Mouse (Mus musculus): ENCODE measurements around the gene Gm44973. TPM values are rescaled to one million over a fixed set of nuclear protein-coding genes. Genes with fewer than 3 reads are reported as not detected.

Gm44973 gene
- 1 to 10 TPM; 6.1 to 8.1 TPM for polyA plus RNA-seq (2017; shearing (Covaris generic))

DNA sequence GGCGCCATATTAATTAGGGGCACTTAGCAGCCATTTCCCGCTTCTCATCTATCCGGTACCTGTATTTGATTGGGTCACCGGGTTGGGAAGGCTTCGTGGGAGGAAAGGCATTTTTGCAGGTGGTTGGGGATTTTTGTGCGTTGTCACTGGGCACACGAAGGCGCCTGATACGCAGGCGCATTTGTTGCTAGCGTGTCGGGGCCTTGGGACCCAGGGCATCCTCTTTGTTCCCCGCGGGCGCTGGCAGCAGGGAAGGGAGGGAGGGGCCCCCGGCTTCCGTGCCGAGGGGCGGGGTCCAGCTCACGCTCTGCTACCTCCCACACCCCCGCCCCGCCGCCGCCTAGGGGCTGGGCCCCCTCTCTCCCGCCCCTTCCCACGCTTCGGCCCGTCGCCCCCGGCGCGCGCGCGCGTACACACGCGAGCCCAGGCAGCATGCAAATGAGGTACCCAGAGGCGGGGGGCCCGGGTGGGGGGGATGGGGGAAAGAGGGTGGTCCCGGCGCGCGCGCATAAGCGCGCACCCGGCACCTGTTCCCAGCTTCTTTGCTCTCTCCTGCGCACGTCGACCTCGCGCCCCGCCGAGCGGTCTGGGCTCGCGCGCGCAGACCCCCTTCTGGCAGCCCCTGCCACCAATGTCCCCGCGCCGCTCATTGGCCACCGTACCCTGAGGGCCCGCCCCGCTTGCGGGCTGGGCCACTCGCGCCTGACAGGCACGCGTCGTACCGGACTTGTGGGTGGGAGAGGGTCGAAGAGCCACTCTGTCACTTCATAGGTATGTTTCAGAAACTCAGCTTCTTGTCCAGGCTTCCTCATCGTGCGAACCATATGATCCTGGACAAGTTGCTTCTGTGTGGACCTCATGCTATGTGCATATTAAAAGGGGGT lies at the start of gene Gm44973:
Gene Gm44973 (plus strand): TSS at position 379 of the 884 bp plus-strand sequence.

DNA sequence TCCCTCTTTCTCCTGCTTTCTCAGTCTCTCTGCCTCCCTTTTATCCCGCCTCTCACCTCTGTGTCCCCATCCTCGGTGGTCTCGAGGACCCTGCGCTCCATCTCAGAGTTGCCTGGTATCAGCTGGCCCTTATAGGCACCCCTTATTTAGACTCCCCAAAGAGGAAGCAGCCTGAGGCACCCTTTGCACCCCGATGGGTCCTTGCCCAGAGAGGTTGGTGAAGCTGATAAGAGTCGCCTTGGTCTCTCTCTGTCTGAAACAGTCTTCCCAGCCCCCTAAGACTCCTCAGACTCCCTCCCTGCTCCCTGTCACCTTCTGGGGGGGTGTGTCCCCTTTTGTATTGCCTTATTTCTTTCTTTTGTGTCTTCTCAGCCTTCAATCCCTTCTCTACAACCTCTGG lies 44.2 kb upstream of the Gm44973 start, which contains the start of gene Sbk3:
Gene Sbk3 (minus strand): TSS at position 101 of the 400 bp plus-strand sequence.

GRCm38 (mm10) chr7:4996003-4996895 lies 19.0 kb upstream of the Gm44973 start, which contains the start of gene Zfp579:
Gene Zfp579, minus strand, starts transcription at chr7:4996158.

DNA sequence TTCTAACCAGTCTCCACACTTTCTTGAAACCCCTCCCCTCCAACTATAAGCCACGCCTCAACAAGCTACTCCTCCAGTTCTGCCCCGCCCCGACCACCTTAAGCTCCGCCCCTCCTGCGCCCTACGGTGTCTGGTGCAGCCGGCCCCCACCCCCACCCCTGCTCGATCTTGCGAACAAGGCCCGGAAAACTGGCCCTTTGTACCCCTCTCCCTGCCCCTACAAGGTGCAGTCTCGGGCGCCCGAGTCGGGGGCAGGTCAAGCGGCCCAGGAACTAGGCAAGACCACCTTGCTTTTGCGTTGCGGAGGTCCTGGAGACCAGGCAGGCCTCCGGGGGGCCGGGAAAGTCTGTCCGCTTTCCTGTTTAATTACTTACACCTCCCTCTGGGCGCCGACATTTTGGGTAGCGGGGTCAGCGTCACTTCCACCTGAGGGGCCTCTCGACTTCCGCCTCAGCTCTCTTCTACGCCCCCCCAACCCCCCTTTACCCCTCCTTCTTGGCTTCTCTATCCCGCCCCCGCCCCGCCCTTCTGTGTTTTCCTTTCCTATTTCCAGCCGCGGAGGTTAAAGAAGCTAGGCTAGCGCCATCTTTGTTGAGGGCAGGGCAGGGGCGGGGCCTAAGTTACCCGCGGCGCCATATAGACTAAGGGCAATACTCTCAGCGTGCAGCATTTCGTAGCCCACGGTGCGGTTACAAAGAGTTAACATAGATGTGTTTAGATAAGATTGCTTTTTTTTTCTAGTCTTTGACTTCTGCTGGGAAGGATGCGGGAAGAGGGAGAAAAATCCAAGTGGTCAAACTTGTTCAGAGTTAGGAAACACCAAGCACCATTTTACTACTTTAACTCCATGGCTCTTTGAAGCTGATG lies 812 bp upstream of the Gm44973 start, which contains the start of the genes Zfp524 and Fiz1:
Gene Zfp524 (plus strand): TSS at position 165 of the 867 bp plus-strand sequence.
Gene Fiz1 (minus strand): TSS at position 447 of the 867 bp plus-strand sequence.

GRCm38 (mm10) chr7:5020000-5020681 lies 4.8 kb downstream of the Gm44973 start, which contains the start of the genes Zfp865 and Ccdc106:
Gene Zfp865, plus strand, starts transcription at chr7:5020376.
Gene Ccdc106, plus strand, starts transcription at chr7:5020553.

DNA sequence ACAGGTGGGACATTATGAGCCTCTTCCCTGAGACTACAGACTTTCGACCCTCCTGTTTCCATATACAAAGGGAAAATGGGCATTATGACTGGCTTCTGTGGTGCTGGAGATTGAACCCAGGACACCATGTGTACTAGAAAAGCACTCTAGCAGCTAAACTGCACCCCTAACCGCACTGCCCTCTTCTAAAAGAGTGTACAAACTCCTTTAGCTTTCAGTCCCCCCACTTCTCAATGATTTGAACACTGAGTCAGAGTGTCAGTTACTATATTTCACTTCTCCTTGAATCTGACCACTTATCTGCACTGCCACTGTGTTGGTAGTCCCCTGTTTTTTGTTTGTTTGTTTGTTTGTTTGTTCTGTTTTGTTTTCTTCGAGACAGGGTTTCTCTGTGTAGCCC lies 18.5 kb downstream of the Gm44973 start, which contains the start of gene 4632433K11Rik:
Gene 4632433K11Rik (plus strand): TSS at position 301 of the 400 bp plus-strand sequence.

DNA sequence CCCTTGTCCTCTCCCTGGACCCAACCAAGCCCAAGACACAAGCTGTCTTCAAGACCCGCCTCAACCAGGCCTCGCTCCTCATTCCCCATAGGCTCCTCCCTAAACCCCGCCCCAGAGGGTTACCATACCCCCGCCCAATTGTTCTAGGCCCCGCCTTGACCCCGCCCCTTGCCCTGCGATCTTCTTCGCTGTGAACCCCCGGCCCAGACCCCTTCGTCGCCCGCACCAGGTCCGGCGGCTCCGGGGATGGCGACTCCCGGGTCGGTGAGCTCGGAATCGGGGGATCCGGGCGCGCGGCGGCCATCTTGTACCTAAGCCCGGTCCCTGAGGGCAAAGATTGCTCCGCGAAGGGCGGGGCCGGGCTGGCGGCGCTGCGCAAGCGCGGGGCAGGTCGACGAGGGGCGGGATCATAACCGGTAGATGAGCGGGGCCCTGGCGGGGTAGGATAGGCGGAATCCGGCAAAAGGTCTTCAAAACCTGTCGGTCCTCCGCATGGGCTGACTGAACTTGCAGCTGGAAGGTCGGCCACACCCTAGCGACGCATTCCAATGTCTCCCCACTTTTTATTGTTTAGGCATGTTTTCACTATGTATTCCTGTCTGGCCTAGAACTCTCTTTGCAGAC lies 22.9 kb downstream of the Gm44973 start, which contains the start of gene Zfp784:
Gene Zfp784 (minus strand): TSS at position 338 of the 624 bp plus-strand sequence.

GRCm38 (mm10) chr7:5051193-5052192 lies 36.2 kb downstream of the Gm44973 start, which contains the start of gene Zfp580:
Gene Zfp580, plus strand, starts transcription at chr7:5051538.

GRCm38 (mm10) chr7:5061774-5062359 lies 46.6 kb downstream of the Gm44973 start, which contains the start of gene U2af2:
Gene U2af2, plus strand, starts transcription at chr7:5062143.

GRCm38 (mm10) chr7:5080010-5080751 lies 64.9 kb downstream of the Gm44973 start, which contains the start of gene Epn1:
Gene Epn1, plus strand, starts transcription at chr7:5080235.

Other genes with a start within 250 kb of the Gm44973 start
- gene Fam71e2, start 244.2 kb upstream of the Gm44973 start, polyA plus RNA-seq (2017; shearing (Covaris generic)) = not detected
- gene Il11, start 232.6 kb upstream of the Gm44973 start, polyA plus RNA-seq (2017; shearing (Covaris generic)) = under 1 TPM; 0.18 to 0.23 TPM
- gene Tmem190, start 232.6 kb upstream of the Gm44973 start, polyA plus RNA-seq (2017; shearing (Covaris generic)) = 1 to 10 TPM in 1 of 2 experiments, under 1 TPM in 1; 0.37 to 1.1 TPM
- gene Tmem238, start 225.8 kb upstream of the Gm44973 start, polyA plus RNA-seq (2017; shearing (Covaris generic)) = 10 to 100 TPM; 11.1 to 18.2 TPM
- 100 to 1,000 TPM; 268 to 278 TPM for gene Rpl28, start 222.6 kb upstream of the Gm44973 start, polyA plus RNA-seq (2017; shearing (Covaris generic))
- gene Ube2s, start 202.9 kb upstream of the Gm44973 start, polyA plus RNA-seq (2017; shearing (Covaris generic)) = 100 to 1,000 TPM in 1 of 2 experiments, 10 to 100 TPM in 1; 99.5 to 166 TPM
- gene Shisa7, start 170.8 kb upstream of the Gm44973 start, polyA plus RNA-seq (2017; shearing (Covaris generic)) = not detected
- gene Isoc2b, start 145.2 kb upstream of the Gm44973 start, polyA plus RNA-seq (2017; shearing (Covaris generic)) = 10 to 100 TPM; 23.8 to 37.5 TPM
- gene Isoc2a, start 138.3 kb upstream of the Gm44973 start, polyA plus RNA-seq (2017; shearing (Covaris generic)) = 1 to 10 TPM in 1 of 2 experiments, under 1 TPM in 1; 0.75 to 1.2 TPM
- gene Gm36210, start 109.0 kb upstream of the Gm44973 start, polyA plus RNA-seq (2017; shearing (Covaris generic)) = under 1 TPM in 1 of 2 experiments, not detected in 1; 0.12 TPM
- 1 to 10 TPM; 2.0 to 2.2 TPM for gene Zfp628, start 100.3 kb upstream of the Gm44973 start, polyA plus RNA-seq (2017; shearing (Covaris generic))
- under 1 TPM; 0.27 to 0.86 TPM for gene Nat14, start 93.5 kb upstream of the Gm44973 start, polyA plus RNA-seq (2017; shearing (Covaris generic))
- gene Ssc5d, start 89.7 kb upstream of the Gm44973 start, polyA plus RNA-seq (2017; shearing (Covaris generic)) = under 1 TPM; 0.27 to 0.40 TPM
- gene Sbk2, start 51.1 kb upstream of the Gm44973 start, polyA plus RNA-seq (2017; shearing (Covaris generic)) = under 1 TPM in 1 of 2 experiments, not detected in 1; 0.51 TPM
- under 1 TPM in 1 of 2 experiments, not detected in 1; 0.26 TPM for gene Sbk3, start 44.3 kb upstream of the Gm44973 start, polyA plus RNA-seq (2017; shearing (Covaris generic))
- 10 to 100 TPM; 20.6 to 23.4 TPM for gene Zfp579, start 19.3 kb upstream of the Gm44973 start, polyA plus RNA-seq (2017; shearing (Covaris generic))
- 10 to 100 TPM; 31.2 to 51.7 TPM for gene Zfp524, start 1.1 kb upstream of the Gm44973 start, polyA plus RNA-seq (2017; shearing (Covaris generic))
- gene Fiz1, start 799 bp upstream of the Gm44973 start, polyA plus RNA-seq (2017; shearing (Covaris generic)) = 10 to 100 TPM; 41.3 to 45.3 TPM
- 1 to 10 TPM; 7.8 to 8.4 TPM for gene Zfp865, start 4.9 kb downstream of the Gm44973 start, polyA plus RNA-seq (2017; shearing (Covaris generic))
- not detected for gene Ccdc106, start 5.1 kb downstream of the Gm44973 start, polyA plus RNA-seq (2017; shearing (Covaris generic))
- gene 4632433K11Rik, start 18.6 kb downstream of the Gm44973 start, polyA plus RNA-seq (2017; shearing (Covaris generic)) = not detected
- 1 to 10 TPM; 3.9 to 4.1 TPM for gene Zfp784, start 22.9 kb downstream of the Gm44973 start, polyA plus RNA-seq (2017; shearing (Covaris generic))
- gene Zfp580, start 36.0 kb downstream of the Gm44973 start, polyA plus RNA-seq (2017; shearing (Covaris generic)) = 1 to 10 TPM; 2.6 to 4.7 TPM
- gene U2af2, start 46.6 kb downstream of the Gm44973 start, polyA plus RNA-seq (2017; shearing (Covaris generic)) = 100 to 1,000 TPM in 1 of 2 experiments, 10 to 100 TPM in 1; 92.7 to 102 TPM
- 10 to 100 TPM; 24.1 to 34.1 TPM for gene Epn1, start 64.7 kb downstream of the Gm44973 start, polyA plus RNA-seq (2017; shearing (Covaris generic))
- under 1 TPM in 1 of 2 experiments, not detected in 1; 0.22 TPM for gene Rfpl4, start 101.5 kb downstream of the Gm44973 start, polyA plus RNA-seq (2017; shearing (Covaris generic))
- 1 to 10 TPM in 1 of 2 experiments, not detected in 1; 2.4 TPM for gene Rasl2-9, start 110.5 kb downstream of the Gm44973 start, polyA plus RNA-seq (2017; shearing (Covaris generic))
- under 1 TPM; 0.04 to 0.17 TPM for gene Vmn1r55, start 134.2 kb downstream of the Gm44973 start, polyA plus RNA-seq (2017; shearing (Covaris generic))
- not detected for gene Vmn1r56, start 181.3 kb downstream of the Gm44973 start, polyA plus RNA-seq (2017; shearing (Covaris generic))
- under 1 TPM in 1 of 2 experiments, not detected in 1; 0.65 TPM for gene Vmn1r57, start 203.0 kb downstream of the Gm44973 start, polyA plus RNA-seq (2017; shearing (Covaris generic))